Mouse (Mus musculus) midbrain, postnatal 0 days (tissue): ENCODE measurements at regions not wholly inside any gene's neighbourhood (a gene's known extent, or its start where the extent isn't known, plus 50 kb on each side); places are given as distances from the start of the nearest gene placed in this dataset.

Source experiments
- ATAC-seq: fragments of 200-750 bp; cut with Nextera tagmentation; 2 replicates; pipeline ENCODE4 v1.8.0; 2017; ENCODE audit warnings: moderate number of reproducible peaks, mild to moderate bottlenecking, moderate TSS enrichment, moderate library complexity; ENCODE audit not compliant: low FRiP score
- DNase-seq: peaks from one replicate; pipeline ENCODE4 v3.0.0-alpha.2; 2015; ENCODE audit warnings: low spot score
- H3K27ac ChIP-seq: fragments of 300-500 bp; sonication (generic); 2 replicates; pipeline ENCODE4 v1.5.1; 2014; ENCODE audit warnings: low read depth, mild to moderate bottlenecking, low read length, mixed read lengths
- H3K27me3 ChIP-seq: fragments of 300-500 bp; sonication (generic); 2 replicates; pipeline ENCODE4 v1.6.1; 2014; ENCODE audit warnings: low read length, control low read depth, mixed read lengths; ENCODE audit not compliant: insufficient read depth
- H3K36me3 ChIP-seq: fragments of 300-500 bp; sonication (generic); 2 replicates; pipeline ENCODE4 v1.6.1; 2014; ENCODE audit warnings: low read length, control low read depth, mixed read lengths; ENCODE audit not compliant: insufficient read depth
- H3K4me1 ChIP-seq: fragments of 300-500 bp; sonication (generic); 2 replicates; pipeline ENCODE4 v1.6.1; 2014; ENCODE audit warnings: mild to moderate bottlenecking, control low read depth, antibody characterized with exemption, low read length, mixed read lengths; ENCODE audit not compliant: insufficient read depth
- H3K4me2 ChIP-seq: fragments of 300-500 bp; sonication (generic); 2 replicates; pipeline ENCODE4 v1.6.1; 2014; ENCODE audit warnings: low read depth, mild to moderate bottlenecking, low read length, mixed read lengths; ENCODE audit not compliant: poor library complexity, severe bottlenecking
- H3K4me3 ChIP-seq: fragments of 300-500 bp; sonication (generic); 2 replicates; pipeline ENCODE4 v1.5.1; 2014; ENCODE audit warnings: low read depth, mild to moderate bottlenecking, low read length, moderate library complexity
- H3K9ac ChIP-seq: fragments of 300-500 bp; sonication (generic); replicated peaks from 2 replicates; pipeline ENCODE4 v1.6.1; 2014; ENCODE audit warnings: mild to moderate bottlenecking, low read length, moderate library complexity, mixed read lengths; ENCODE audit not compliant: poor library complexity, severe bottlenecking
- H3K9me3 ChIP-seq: fragments of 300-500 bp; sonication (generic); 2 replicates; pipeline ENCODE4 v1.6.1; 2016; ENCODE audit warnings: low read length, control low read depth
- CTCF ChIP-seq: IDR thresholded peaks from 2 replicates; pipeline ENCODE4 v1.5.1; 2016; ENCODE audit warnings: antibody characterized with exemption, mild to moderate bottlenecking
- WGBS: fragments of 180-500 bp; shearing (Covaris S2); extraction: QIAGEN DNeasy Blood & Tissue Kit; methylation state at CpG from one replicate; pipeline ENCODE4 v1.1.7; 2014; 5-methylcytosine and 5-hydroxymethylcytosine counted together

DNA sequence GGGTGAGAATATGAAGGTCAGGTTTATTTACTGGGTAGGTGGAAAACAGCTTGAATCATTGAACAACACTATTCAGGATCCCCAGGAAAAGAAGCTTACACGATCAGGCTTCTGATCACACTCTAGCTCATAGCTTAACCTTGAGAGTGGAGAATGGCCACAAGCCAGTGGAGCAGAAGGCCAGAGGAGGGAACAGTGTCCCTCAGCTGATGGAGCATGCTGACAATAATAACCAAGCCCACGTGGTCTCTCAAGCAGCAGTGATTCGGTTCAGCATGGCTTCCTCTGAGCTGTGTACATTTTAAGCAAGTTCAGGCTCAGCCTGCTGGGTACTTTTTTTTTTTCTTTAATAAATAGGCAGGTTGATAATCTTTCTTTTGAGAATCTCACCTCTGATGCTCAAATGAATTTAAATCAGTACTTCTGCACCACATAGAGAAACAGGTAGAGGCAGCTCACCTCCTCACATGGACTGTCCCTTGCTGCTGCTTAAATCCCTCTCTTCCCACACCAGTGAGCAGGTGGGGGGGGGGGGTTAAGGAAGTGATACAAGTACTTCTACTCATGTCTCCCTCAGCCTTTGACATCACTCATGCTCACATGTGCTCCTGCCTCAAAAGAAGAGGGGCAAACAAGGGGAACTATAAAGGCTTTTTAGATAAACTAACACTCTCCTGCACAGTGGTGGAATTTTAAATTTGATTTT lies 298.2 kb downstream of the Ube2cbp start:
- WGBS, result 43% methylated on average over 3 of the region's 3 CpGs
- no peak for TF ChIP-seq CTCF
- DNase-seq, result peak; percentile 78
- H3K9me3 ChIP-seq, result no peaks in the 10 kb centered on the region
- no peaks in the 10 kb centered on the region for H3K27me3 ChIP-seq
- H3K4me2 ChIP-seq, result no peak overlapping the region
- ATAC-seq, result peak; percentile 23; the same call in 1 of the 2 replicates
- no peaks in the 10 kb centered on the region for H3K4me1 ChIP-seq
- no peak overlapping the region for H3K9ac ChIP-seq
- H3K4me3 ChIP-seq, result no peak overlapping the region
- no peaks in the 10 kb centered on the region for H3K36me3 ChIP-seq
- H3K27ac ChIP-seq, result no peak overlapping the region

GRCm38 (mm10) chr9:86170756-86171155 lies 294.0 kb downstream of the Ube2cbp start:
- H3K27ac ChIP-seq, result no peak overlapping the region
- no peaks in the 10 kb centered on the region for H3K36me3 ChIP-seq
- ATAC-seq (no peak), DNase-seq (no peak)
- 86% methylated on average over 2 of the region's 2 CpGs for WGBS
- no peak overlapping the region for H3K4me3 ChIP-seq
- TF ChIP-seq CTCF, result no peak
- no peaks in the 10 kb centered on the region for H3K9me3 ChIP-seq
- H3K4me2 ChIP-seq, result no peak overlapping the region
- H3K9ac ChIP-seq, result no peak overlapping the region
- H3K27me3 ChIP-seq, result no peaks in the 10 kb centered on the region
- no peaks in the 10 kb centered on the region for H3K4me1 ChIP-seq

GRCm38 (mm10) chr9:86186751-86187747 lies 277.7 kb downstream of the Ube2cbp start:
- no peak overlapping the region for H3K27ac ChIP-seq
- no peak overlapping the region for H3K4me3 ChIP-seq
- no peaks in the 10 kb centered on the region for H3K27me3 ChIP-seq
- no peaks in the 10 kb centered on the region for H3K36me3 ChIP-seq
- H3K4me2 ChIP-seq, result no peak overlapping the region
- DNase-seq (peak; percentile 24), ATAC-seq (peak; percentile 62)
- WGBS, result 23% methylated on average over 11 of the region's 11 CpGs
- peaks cover 13% of the 10 kb centered on the region; the same call in 1 of the 2 replicates for H3K4me1 ChIP-seq
- no peak for TF ChIP-seq CTCF
- H3K9ac ChIP-seq, result no peak overlapping the region
- no peaks in the 10 kb centered on the region for H3K9me3 ChIP-seq

GRCm38 (mm10) chr9:86188873-86189272 lies 275.9 kb downstream of the Ube2cbp start:
- Histone ChIP-seq H3K4me3 (no peak overlapping the region), H3K27ac (no peak overlapping the region), H3K9me3 (no peaks in the 10 kb centered on the region), H3K4me1 (peaks cover 13% of the 10 kb centered on the region; the same call in 1 of the 2 replicates), H3K36me3 (no peaks in the 10 kb centered on the region), H3K9ac (no peak overlapping the region), H3K27me3 (no peaks in the 10 kb centered on the region), H3K4me2 (no peak overlapping the region)
- no peak for ATAC-seq
- WGBS, result 11% methylated on average over 2 of the region's 2 CpGs
- no peak for TF ChIP-seq CTCF
- no peak for DNase-seq

GRCm38 (mm10) chr9:86205041-86205440 lies 259.7 kb downstream of the Ube2cbp start:
- no peaks in the 10 kb centered on the region for H3K4me1 ChIP-seq
- H3K27me3 ChIP-seq, result no peaks in the 10 kb centered on the region
- H3K4me3 ChIP-seq, result no peak overlapping the region
- H3K36me3 ChIP-seq, result no peaks in the 10 kb centered on the region
- 62% methylated on average over 3 of the region's 3 CpGs for WGBS
- ATAC-seq (no peak), DNase-seq (no peak)
- no peak for TF ChIP-seq CTCF
- no peak overlapping the region for H3K9ac ChIP-seq
- H3K4me2 ChIP-seq, result no peak overlapping the region
- no peak overlapping the region for H3K27ac ChIP-seq
- no peaks in the 10 kb centered on the region for H3K9me3 ChIP-seq
